ENCODE assay signal across 7 mouse cellular contexts in the genomic region with DNA sequence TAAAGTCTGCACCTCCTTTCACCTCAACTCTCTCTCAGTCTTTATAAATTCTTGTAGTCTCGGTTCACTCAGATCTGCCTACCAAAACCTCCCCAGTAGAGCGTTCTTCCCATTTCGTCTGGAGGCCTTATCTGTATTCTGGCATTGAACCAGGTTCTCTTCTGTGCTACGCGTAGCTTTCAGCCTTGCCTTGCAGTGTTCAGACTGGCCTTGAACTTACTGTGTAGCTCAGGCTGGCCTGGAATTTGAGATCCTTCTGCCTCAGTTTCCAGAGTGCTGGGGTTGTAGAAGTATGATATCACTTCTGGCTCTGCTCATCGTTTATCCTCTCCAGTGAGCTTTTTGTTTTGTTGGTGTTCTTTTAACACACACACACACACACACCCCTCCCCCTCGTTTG. TPM values are rescaled to one million over a fixed set of nuclear protein-coding genes. Genes with fewer than 3 reads are reported as not detected.
A peak's percentile ranks its signal among the peaks of the same experiment; 100 is the strongest.
DNase-seq lines count a peak whose midpoint lies in the region; ATAC-seq and TF ChIP-seq lines count a peak whose summit lies in the region.

No protein-coding gene starts in this region.

- ATAC-seq in lung, postnatal 0 days, result no peak
- no peak for ATAC-seq in embryonic facial prominence, embryonic 12.5 days (ENCODE audit: insufficient number of reproducible peaks, insufficient read depth, low FRiP score, low TSS enrichment)
- ATAC-seq in intestine, embryonic 15.5 days, result no peak
- no peak for ATAC-seq in neural tube, embryonic 14.5 days (ENCODE audit: low read depth)

- 15% methylated on average over 7 of the region's 7 CpGs for WGBS in lung, postnatal 0 days
- WGBS in embryonic facial prominence, embryonic 12.5 days, result 33% methylated on average over 7 of the region's 7 CpGs
- 25% methylated on average over 7 of the region's 7 CpGs for WGBS in intestine, embryonic 15.5 days
- WGBS in neural tube, embryonic 14.5 days, result 15% methylated on average over 7 of the region's 7 CpGs

- TF ChIP-seq CTCF in lung, postnatal 0 days (IDR thresholded peaks at IDR 0.05), result no peak

- H3K4me3 ChIP-seq in lung, postnatal 0 days (ENCODE audit: low read depth, low read length), result peak overlapping the region; percentile 77; the same call in 1 of the 2 replicates
- H3K4me3 ChIP-seq in embryonic facial prominence, embryonic 12.5 days, result peak overlapping the region; percentile 84
- peak overlapping the region; percentile 79 for H3K4me3 ChIP-seq in intestine, embryonic 15.5 days (replicated peaks)
- H3K4me3 ChIP-seq in neural tube, embryonic 14.5 days (ENCODE audit: low read depth, low read length), result peak overlapping the region; percentile 82

- peak overlapping the region; percentile 94 for H3K4me2 ChIP-seq in lung, postnatal 0 days (replicated peaks; ENCODE audit: low read depth, low read length)
- H3K4me2 ChIP-seq in embryonic facial prominence, embryonic 12.5 days (replicated peaks), result peak overlapping the region; percentile 90
- peak overlapping the region; percentile 85 for H3K4me2 ChIP-seq in intestine, embryonic 15.5 days (replicated peaks)
- peak overlapping the region; percentile 89 for H3K4me2 ChIP-seq in neural tube, embryonic 14.5 days (ENCODE audit: low read depth, low read length)

- H3K9me3 ChIP-seq in lung, postnatal 0 days (ENCODE audit: low read length), result no peaks in the 10 kb centered on the region
- no peaks in the 10 kb centered on the region for H3K9me3 ChIP-seq in embryonic facial prominence, embryonic 12.5 days
- H3K9me3 ChIP-seq in intestine, embryonic 15.5 days, result no peaks in the 10 kb centered on the region
- H3K9me3 ChIP-seq in neural tube, embryonic 14.5 days (ENCODE audit: control insufficient read depth, low read length), result no peaks in the 10 kb centered on the region

- H3K9ac ChIP-seq in lung, postnatal 0 days (replicated peaks; ENCODE audit: low read depth), result peak overlapping the region; percentile 44; the same call in 1 of the 2 replicates
- peak overlapping the region; percentile 67 for H3K9ac ChIP-seq in embryonic facial prominence, embryonic 12.5 days
- H3K9ac ChIP-seq in intestine, embryonic 15.5 days, result peak overlapping the region; percentile 66
- H3K9ac ChIP-seq in neural tube, embryonic 14.5 days (replicated peaks; ENCODE audit: low read depth, low read length), result peak overlapping the region; percentile 76; the same call in 1 of the 2 replicates

- H3K4me1 ChIP-seq in lung, postnatal 0 days (ENCODE audit: insufficient read depth, low read depth, low read length), result peaks cover 4% of the 10 kb centered on the region
- H3K4me1 ChIP-seq in embryonic facial prominence, embryonic 12.5 days, result peaks cover 23% of the 10 kb centered on the region
- H3K4me1 ChIP-seq in intestine, embryonic 15.5 days (replicated peaks), result peaks cover 20% of the 10 kb centered on the region; the same call in 1 of the 2 replicates
- H3K4me1 ChIP-seq in neural tube, embryonic 14.5 days (ENCODE audit: control insufficient read depth, insufficient read depth, low read length), result peaks cover 10% of the 10 kb centered on the region

- H3K27me3 ChIP-seq in lung, postnatal 0 days (replicated peaks; ENCODE audit: insufficient read depth, low read length), result no peaks in the 10 kb centered on the region
- H3K27me3 ChIP-seq in embryonic facial prominence, embryonic 12.5 days, result no peaks in the 10 kb centered on the region
- no peaks in the 10 kb centered on the region for H3K27me3 ChIP-seq in intestine, embryonic 15.5 days (replicated peaks)
- H3K27me3 ChIP-seq in neural tube, embryonic 14.5 days (ENCODE audit: control insufficient read depth, insufficient read depth, low read length), result no peaks in the 10 kb centered on the region

- peaks cover 5% of the 10 kb centered on the region; the same call in 1 of the 2 replicates for H3K36me3 ChIP-seq in lung, postnatal 0 days (ENCODE audit: insufficient read depth, low read length)
- peaks cover 28% of the 10 kb centered on the region for H3K36me3 ChIP-seq in embryonic facial prominence, embryonic 12.5 days
- H3K36me3 ChIP-seq in intestine, embryonic 15.5 days, result peaks cover 18% of the 10 kb centered on the region
- peaks cover 22% of the 10 kb centered on the region for H3K36me3 ChIP-seq in neural tube, embryonic 14.5 days (ENCODE audit: control insufficient read depth, insufficient read depth, low read length)

- TF ChIP-seq EP300 in lung, postnatal 0 days (IDR thresholded peaks at IDR 0.05), result no peak

- H3K27ac ChIP-seq in lung, postnatal 0 days (ENCODE audit: low read length), result peak overlapping the region; percentile 22; the same call in 1 of the 2 replicates
- no peak overlapping the region for H3K27ac ChIP-seq in embryonic facial prominence, embryonic 12.5 days
- H3K27ac ChIP-seq in intestine, embryonic 15.5 days, result peak overlapping the region; percentile 78; the same call in 1 of the 2 replicates
- H3K27ac ChIP-seq in neural tube, embryonic 14.5 days (ENCODE audit: low read depth, low read length), result no peak overlapping the region

- DNase-seq in lung, postnatal 0 days (ENCODE audit: low spot score), result peak; percentile 51
- DNase-seq in lung, postnatal 36 days, result no peak
- no peak for DNase-seq in gastrocnemius, adult 18-20 months (ENCODE audit: low spot score)
- DNase-seq in natural killer cell, adult 2 months (ENCODE audit: low spot score in 2 of 2), result no peak

RNA-seq across cellular contexts. Expression of gene Lmln, which starts 0.9 kb away (rescaled TPM):
- polyA plus RNA-seq in lung, postnatal 0 days (2015; fragmentation: Nextera tagmentation; extraction: Ambion mirVana), result 1.1 TPM in 2 replicates
- polyA plus RNA-seq in embryonic facial prominence, embryonic 12.5 days (2016; fragmentation: Nextera tagmentation; extraction: Ambion mirVana), result 1.8 and 3.4 TPM in 2 replicates
- 2.0 and 3.4 TPM in 2 replicates for polyA plus RNA-seq in intestine, embryonic 15.5 days (2015; fragmentation: Nextera tagmentation; extraction: Ambion mirVana)
- polyA plus RNA-seq in neural tube, embryonic 14.5 days (2014; fragmentation: Nextera tagmentation; extraction: Ambion mirVana), result 3.5 and 4.9 TPM in 2 replicates
- total RNA-seq in gastrocnemius, adult 18-20 months (2021), result 1 to 10 TPM; 1.6 to 2.8 TPM

RNA-seq across cellular contexts. Expression of gene Rpl35a, which starts 7.0 kb away (rescaled TPM):
- 641 and 670 TPM in 2 replicates for polyA plus RNA-seq in lung, postnatal 0 days (2015; fragmentation: Nextera tagmentation; extraction: Ambion mirVana)
- polyA plus RNA-seq in embryonic facial prominence, embryonic 12.5 days (2016; fragmentation: Nextera tagmentation; extraction: Ambion mirVana), result 849 and 899 TPM in 2 replicates
- 1,031 and 1,044 TPM in 2 replicates for polyA plus RNA-seq in intestine, embryonic 15.5 days (2015; fragmentation: Nextera tagmentation; extraction: Ambion mirVana)
- 450 and 451 TPM in 2 replicates for polyA plus RNA-seq in neural tube, embryonic 14.5 days (2014; fragmentation: Nextera tagmentation; extraction: Ambion mirVana)
- 100 to 1,000 TPM; 206 to 248 TPM for total RNA-seq in gastrocnemius, adult 18-20 months (2021)

RNA-seq across cellular contexts. Expression of gene Iqcg, which starts 7.2 kb away (rescaled TPM):
- 6.0 and 7.6 TPM in 2 replicates for polyA plus RNA-seq in lung, postnatal 0 days (2015; fragmentation: Nextera tagmentation; extraction: Ambion mirVana)
- 2.4 and 3.1 TPM in 2 replicates for polyA plus RNA-seq in embryonic facial prominence, embryonic 12.5 days (2016; fragmentation: Nextera tagmentation; extraction: Ambion mirVana)
- 1.7 and 1.9 TPM in 2 replicates for polyA plus RNA-seq in intestine, embryonic 15.5 days (2015; fragmentation: Nextera tagmentation; extraction: Ambion mirVana)
- polyA plus RNA-seq in neural tube, embryonic 14.5 days (2014; fragmentation: Nextera tagmentation; extraction: Ambion mirVana), result 5.8 and 6.6 TPM in 2 replicates
- total RNA-seq in gastrocnemius, adult 18-20 months (2021), result 1 to 10 TPM; 3.5 to 5.4 TPM

Comparison
In these comparisons a context has a peak if more than half of its experiments do, and no peak if none do; other contexts are left out.
1. H3K27ac ChIP-seq: peak in lung, postnatal 0 days (single experiment) and intestine, embryonic 15.5 days (single experiment); none in embryonic facial prominence, embryonic 12.5 days (single experiment) and neural tube, embryonic 14.5 days (single experiment).
2. Peak in every context shown above with its lines, with median percentiles within 50 percentile points of each other: H3K4me2 ChIP-seq, H3K4me3 ChIP-seq and H3K9ac ChIP-seq.